Mouse (Mus musculus) midbrain, postnatal 0 days (tissue): ENCODE results near the gene Rabif. TPM values are rescaled to one million over a fixed set of nuclear protein-coding genes. Genes with fewer than 3 reads are reported as not detected.

Experiments
- ATAC-seq: fragments of 200-750 bp; cut with Nextera tagmentation; 2 replicates; pipeline ENCODE4 v1.8.0; 2017; ENCODE audit warnings: moderate number of reproducible peaks, mild to moderate bottlenecking, moderate TSS enrichment, moderate library complexity; ENCODE audit not compliant: low FRiP score
- DNase-seq: peaks from one replicate; pipeline ENCODE4 v3.0.0-alpha.2; 2015; ENCODE audit warnings: low spot score
- H3K27ac ChIP-seq: fragments of 300-500 bp; sonication (generic); 2 replicates; pipeline ENCODE4 v1.5.1; 2014; ENCODE audit warnings: low read depth, mild to moderate bottlenecking, low read length, mixed read lengths
- H3K27me3 ChIP-seq: fragments of 300-500 bp; sonication (generic); 2 replicates; pipeline ENCODE4 v1.6.1; 2014; ENCODE audit warnings: low read length, control low read depth, mixed read lengths; ENCODE audit not compliant: insufficient read depth
- H3K36me3 ChIP-seq: fragments of 300-500 bp; sonication (generic); 2 replicates; pipeline ENCODE4 v1.6.1; 2014; ENCODE audit warnings: low read length, control low read depth, mixed read lengths; ENCODE audit not compliant: insufficient read depth
- H3K4me1 ChIP-seq: fragments of 300-500 bp; sonication (generic); 2 replicates; pipeline ENCODE4 v1.6.1; 2014; ENCODE audit warnings: mild to moderate bottlenecking, control low read depth, antibody characterized with exemption, low read length, mixed read lengths; ENCODE audit not compliant: insufficient read depth
- H3K4me2 ChIP-seq: fragments of 300-500 bp; sonication (generic); 2 replicates; pipeline ENCODE4 v1.6.1; 2014; ENCODE audit warnings: low read depth, mild to moderate bottlenecking, low read length, mixed read lengths; ENCODE audit not compliant: poor library complexity, severe bottlenecking
- H3K4me3 ChIP-seq: fragments of 300-500 bp; sonication (generic); 2 replicates; pipeline ENCODE4 v1.5.1; 2014; ENCODE audit warnings: low read depth, mild to moderate bottlenecking, low read length, moderate library complexity
- H3K9ac ChIP-seq: fragments of 300-500 bp; sonication (generic); replicated peaks from 2 replicates; pipeline ENCODE4 v1.6.1; 2014; ENCODE audit warnings: mild to moderate bottlenecking, low read length, moderate library complexity, mixed read lengths; ENCODE audit not compliant: poor library complexity, severe bottlenecking
- H3K9me3 ChIP-seq: fragments of 300-500 bp; sonication (generic); 2 replicates; pipeline ENCODE4 v1.6.1; 2016; ENCODE audit warnings: low read length, control low read depth
- CTCF ChIP-seq: IDR thresholded peaks from 2 replicates; pipeline ENCODE4 v1.5.1; 2016; ENCODE audit warnings: antibody characterized with exemption, mild to moderate bottlenecking
- WGBS: fragments of 180-500 bp; shearing (Covaris S2); extraction: QIAGEN DNeasy Blood & Tissue Kit; methylation state at CpG from one replicate; pipeline ENCODE4 v1.1.7; 2014; 5-methylcytosine and 5-hydroxymethylcytosine counted together
- polyA plus RNA-seq: library from polyadenylated mRNA; unstranded; fragments of >200 nt; fragmentation: Nextera tagmentation; extraction: Ambion mirVana; gene quantifications from 2 replicates; pipeline ENCODE4 v1.2.1, GENCODE M21; 2015
- total RNA-seq: library from RNA; depleted of rRNA; stranded (reverse); fragments of >200 nt; gene quantifications from 2 replicates; pipeline ENCODE4 v1.2.3, GENCODE M21; 2014

Gene Rabif
- total and polyA plus RNA-seq, 2 experiments from 2014 or later = 37.6 to 79.5 TPM

- no peaks in the 10 kb centered on the region for H3K9me3 ChIP-seq
- no peak for TF ChIP-seq CTCF
- no peaks in the 10 kb centered on the region for H3K27me3 ChIP-seq
- no peak overlapping the region for H3K9ac ChIP-seq
- peaks cover 5% of the 10 kb centered on the region; the same call in 1 of the 2 replicates for H3K36me3 ChIP-seq
- no peaks in the 10 kb centered on the region for H3K4me1 ChIP-seq
- H3K4me2 ChIP-seq = no peak overlapping the region
- DNase-seq = no peak
- H3K4me3 ChIP-seq = no peak overlapping the region
- H3K27ac ChIP-seq = no peak overlapping the region
- WGBS = 89% methylated on average over 1 of the region's 1 CpGs
- no peak for ATAC-seq
Measured at GRCm38 (mm10) chr1:134500916-134501315, 6.5 kb downstream of the Rabif start.

GRCm38 (mm10) chr1:134506201-134506600 lies 11.8 kb downstream of the Rabif start:
- Histone ChIP-seq H3K4me1 (no peaks in the 10 kb centered on the region), H3K4me3 (no peak overlapping the region), H3K27me3 (no peaks in the 10 kb centered on the region), H3K9ac (no peak overlapping the region), H3K9me3 (no peaks in the 10 kb centered on the region), H3K36me3 (peaks cover 22% of the 10 kb centered on the region), H3K27ac (no peak overlapping the region), H3K4me2 (no peak overlapping the region)
- no peak for DNase-seq
- TF ChIP-seq CTCF = no peak
- ATAC-seq = no peak
- 92% methylated on average over 8 of the region's 8 CpGs for WGBS

GRCm38 (mm10) chr1:134510018-134510417 lies 15.6 kb downstream of the Rabif start:
- Histone ChIP-seq H3K9me3 (no peaks in the 10 kb centered on the region), H3K9ac (no peak overlapping the region), H3K4me2 (no peak overlapping the region), H3K4me3 (no peak overlapping the region), H3K4me1 (no peaks in the 10 kb centered on the region), H3K36me3 (peaks cover 22% of the 10 kb centered on the region), H3K27me3 (no peaks in the 10 kb centered on the region; the same call in 1 of the 2 replicates), H3K27ac (no peak overlapping the region)
- WGBS = 63% methylated on average over 7 of the region's 7 CpGs
- ATAC-seq (no peak), DNase-seq (no peak)
- TF ChIP-seq CTCF = no peak

GRCm38 (mm10) chr1:134512183-134512582 lies 17.7 kb downstream of the Rabif start:
- Histone ChIP-seq H3K27me3 (no peaks in the 10 kb centered on the region; the same call in 1 of the 2 replicates), H3K9me3 (no peaks in the 10 kb centered on the region), H3K4me1 (no peaks in the 10 kb centered on the region), H3K4me2 (no peak overlapping the region), H3K4me3 (no peak overlapping the region), H3K36me3 (peaks cover 12% of the 10 kb centered on the region), H3K27ac (no peak overlapping the region), H3K9ac (no peak overlapping the region)
- ATAC-seq (no peak), DNase-seq (peak; percentile 40)
- no peak for TF ChIP-seq CTCF
- 64% methylated on average over 4 of the region's 4 CpGs for WGBS

- no peak overlapping the region for H3K9ac ChIP-seq
- DNase-seq (no peak), ATAC-seq (no peak)
- peak overlapping the region; percentile 32; the same call in 1 of the 2 replicates for H3K4me3 ChIP-seq
- H3K27ac ChIP-seq = no peak overlapping the region
- H3K27me3 ChIP-seq = no peaks in the 10 kb centered on the region; the same call in 1 of the 2 replicates
- 53% methylated on average over 6 of the region's 6 CpGs for WGBS
- TF ChIP-seq CTCF = no peak
- H3K36me3 ChIP-seq = peaks cover 10% of the 10 kb centered on the region
- no peak overlapping the region for H3K4me2 ChIP-seq
- no peaks in the 10 kb centered on the region for H3K9me3 ChIP-seq
- H3K4me1 ChIP-seq = no peaks in the 10 kb centered on the region
Measured at GRCm38 (mm10) chr1:134512584-134512983, 18.1 kb downstream of the Rabif start.

- H3K27ac ChIP-seq = no peak overlapping the region
- WGBS = 3% methylated on average over 38 of the region's 38 CpGs
- no peak for TF ChIP-seq CTCF
- H3K4me3 ChIP-seq = peak overlapping the region; percentile 32
- H3K9ac ChIP-seq = peak overlapping the region; percentile 42
- H3K9me3 ChIP-seq = no peaks in the 10 kb centered on the region
- no peaks in the 10 kb centered on the region for H3K4me1 ChIP-seq
- H3K36me3 ChIP-seq = peaks cover 5% of the 10 kb centered on the region
- ATAC-seq (no peak), DNase-seq (peak; percentile 13)
- H3K27me3 ChIP-seq = no peaks in the 10 kb centered on the region; the same call in 1 of the 2 replicates
- peak overlapping the region; percentile 70 for H3K4me2 ChIP-seq
Measured at GRCm38 (mm10) chr1:134513312-134513860, 18.9 kb downstream of the Rabif start.
